Mouse (Mus musculus) thymus, postnatal 36 days (tissue): ENCODE data around the gene Gm7075.
A peak's percentile ranks its signal among the peaks of the same experiment; 100 is the strongest.
"Not testable (repeated sequence)": the region's sequence is repeated elsewhere in the genome, so short reads cannot be mapped to it uniquely, and the experiment has no call there.

ENCODE experiments used
- DNase-seq, 2 experiments: peaks; one replicate each; pipeline ENCODE4 v3.0.0; 2022; ENCODE audit warnings: mixed read lengths in 2 of 2

The Gm7075 gene

GRCm38 (mm10) chr10:63421739-63422735 is at the start of gene Gm7075:
Gm7075 (minus strand) TSS chr10:63421789.
- DNase-seq, result peak; percentile 54 to 67

- DNase-seq, result no peak
Observed at GRCm38 (mm10) chr10:63460935-63461334, 39.3 kb upstream of the Gm7075 start.

GRCm38 (mm10) chr10:63457292-63458128 is 35.9 kb upstream of the Gm7075 start:
- no peak for DNase-seq

GRCm38 (mm10) chr10:63455110-63455878 is 33.7 kb upstream of the Gm7075 start:
- no peak for DNase-seq

- no peak for DNase-seq
Observed at GRCm38 (mm10) chr10:63453926-63454325, 32.3 kb upstream of the Gm7075 start.

GRCm38 (mm10) chr10:63444602-63445387 is 23.2 kb upstream of the Gm7075 start:
- DNase-seq, result not testable (repeated sequence)

- DNase-seq, result no peak
Observed at GRCm38 (mm10) chr10:63439694-63440228, 18.2 kb upstream of the Gm7075 start.

- DNase-seq, result no peak
Observed at GRCm38 (mm10) chr10:63438736-63439262, 17.2 kb upstream of the Gm7075 start.

GRCm38 (mm10) chr10:63432887-63433286 is 11.3 kb upstream of the Gm7075 start:
- DNase-seq, result no peak

- no peak for DNase-seq
Observed at GRCm38 (mm10) chr10:63432099-63432498, 10.5 kb upstream of the Gm7075 start.

GRCm38 (mm10) chr10:63431221-63431736 is 9.7 kb upstream of the Gm7075 start:
- DNase-seq, result no peak

- peak; percentile 86 to 93 for DNase-seq
Observed at GRCm38 (mm10) chr10:63429785-63430305, 8.3 kb upstream of the Gm7075 start, which contains the start of gene Ctnna3. Ctnna3 (plus strand) TSS chr10:63430098.

GRCm38 (mm10) chr10:63429380-63429779 is 7.8 kb upstream of the Gm7075 start:
- peak; percentile 98 to 100 for DNase-seq

- no peak for DNase-seq
Observed at GRCm38 (mm10) chr10:63429023-63429340, 7.4 kb upstream of the Gm7075 start.

GRCm38 (mm10) chr10:63428243-63429022 is 6.8 kb upstream of the Gm7075 start:
- DNase-seq, result peak; percentile 51 to 56

GRCm38 (mm10) chr10:63427146-63427545 is 5.6 kb upstream of the Gm7075 start:
- DNase-seq, result no peak

- DNase-seq, result peak; percentile 39 to 47
Observed at GRCm38 (mm10) chr10:63424475-63424814, 2.9 kb upstream of the Gm7075 start.

- no peak for DNase-seq
Observed at GRCm38 (mm10) chr10:63423591-63424474, 2.2 kb upstream of the Gm7075 start.

GRCm38 (mm10) chr10:63422736-63422992 is 1.1 kb upstream of the Gm7075 start:
- DNase-seq, result no peak
